Mouse (Mus musculus) lung, embryonic 15.5 days (tissue): ENCODE data around the gene Spire2. TPM values are rescaled to one million over a fixed set of nuclear protein-coding genes. Genes with fewer than 3 reads are reported as not detected.
A peak's percentile ranks its signal among the peaks of the same experiment; 100 is the strongest.

ENCODE experiments used
- ATAC-seq: fragments of 200-750 bp; cut with Nextera tagmentation; 2 replicates; pipeline ENCODE4 v1.8.0; 2017; ENCODE audit warnings: moderate number of reproducible peaks, borderline replicate concordance; ENCODE audit not compliant: low FRiP score, low TSS enrichment; ENCODE audit errors: extremely low read depth
- H3K27ac ChIP-seq: fragments of 300-500 bp; sonication (generic); 2 replicates; pipeline ENCODE4 v1.5.1; 2015; ENCODE audit warnings: moderate library complexity, mild to moderate bottlenecking, inconsistent platforms
- H3K27me3 ChIP-seq: fragments of 300-500 bp; sonication (generic); 2 replicates; pipeline ENCODE4 v1.6.1; 2015; ENCODE audit warnings: inconsistent platforms
- H3K36me3 ChIP-seq: fragments of 300-500 bp; sonication (generic); 2 replicates; pipeline ENCODE4 v1.6.1; 2015; ENCODE audit warnings: inconsistent platforms
- H3K4me1 ChIP-seq: fragments of 300-500 bp; sonication (generic); 2 replicates; pipeline ENCODE4 v1.6.1; 2015; ENCODE audit warnings: inconsistent platforms
- H3K4me2 ChIP-seq: fragments of 300-500 bp; sonication (generic); 2 replicates; pipeline ENCODE4 v1.6.1; 2015; ENCODE audit warnings: inconsistent platforms, mild to moderate bottlenecking, moderate library complexity
- H3K4me3 ChIP-seq: fragments of 300-500 bp; sonication (generic); 2 replicates; pipeline ENCODE4 v1.5.1; 2015; ENCODE audit warnings: mild to moderate bottlenecking, inconsistent platforms
- H3K9ac ChIP-seq: fragments of 300-500 bp; sonication (generic); 2 replicates; pipeline ENCODE4 v1.6.1; 2015; ENCODE audit warnings: inconsistent platforms
- H3K9me3 ChIP-seq: fragments of 300-500 bp; sonication (generic); 2 replicates; pipeline ENCODE4 v1.6.1; 2016; ENCODE audit warnings: inconsistent platforms
- WGBS: fragments of 180-500 bp; shearing (Covaris S2); methylation state at CpG from one replicate; pipeline ENCODE4 v1.1.7; 2015; 5-methylcytosine and 5-hydroxymethylcytosine counted together
- polyA plus RNA-seq: library from polyadenylated mRNA; unstranded; fragments of >200 nt; fragmentation: Nextera tagmentation; extraction: Ambion mirVana; gene quantifications from 2 replicates; pipeline ENCODE4 v1.2.1, GENCODE M21; 2015

The Spire2 gene
- polyA plus RNA-seq, 1 experiment from 2014 or later, result 1.4 TPM

DNA sequence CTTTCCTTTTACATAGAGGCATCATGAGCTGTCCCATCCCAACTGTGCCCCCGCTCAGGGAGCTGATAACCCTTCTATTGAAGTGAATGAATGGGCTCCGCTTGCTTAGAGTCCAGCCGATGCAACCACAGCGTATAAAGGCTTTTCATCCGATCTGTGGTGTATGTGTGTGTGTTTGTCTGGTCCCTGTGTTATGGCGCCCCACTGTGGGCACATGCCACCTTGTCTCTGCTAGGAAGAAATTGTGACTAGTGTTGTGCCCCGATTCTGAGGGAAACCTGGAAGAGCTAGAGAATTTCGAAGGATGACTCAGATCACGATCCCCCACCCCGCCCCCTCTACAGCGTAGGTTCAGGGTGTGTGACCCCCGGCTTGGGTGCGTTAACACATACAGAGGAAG lies 20.3 kb downstream of the Spire2 start:
- no peak overlapping the region for H3K4me2 ChIP-seq
- peaks cover 8% of the 10 kb centered on the region for H3K27me3 ChIP-seq
- H3K4me3 ChIP-seq, result no peak overlapping the region
- WGBS, result 45% methylated on average over 13 of the region's 13 CpGs
- no peak overlapping the region for H3K27ac ChIP-seq
- H3K9me3 ChIP-seq, result no peaks in the 10 kb centered on the region
- ATAC-seq, result no peak
- H3K36me3 ChIP-seq, result no peaks in the 10 kb centered on the region
- peaks cover 14% of the 10 kb centered on the region for H3K4me1 ChIP-seq
- no peak overlapping the region for H3K9ac ChIP-seq

DNA sequence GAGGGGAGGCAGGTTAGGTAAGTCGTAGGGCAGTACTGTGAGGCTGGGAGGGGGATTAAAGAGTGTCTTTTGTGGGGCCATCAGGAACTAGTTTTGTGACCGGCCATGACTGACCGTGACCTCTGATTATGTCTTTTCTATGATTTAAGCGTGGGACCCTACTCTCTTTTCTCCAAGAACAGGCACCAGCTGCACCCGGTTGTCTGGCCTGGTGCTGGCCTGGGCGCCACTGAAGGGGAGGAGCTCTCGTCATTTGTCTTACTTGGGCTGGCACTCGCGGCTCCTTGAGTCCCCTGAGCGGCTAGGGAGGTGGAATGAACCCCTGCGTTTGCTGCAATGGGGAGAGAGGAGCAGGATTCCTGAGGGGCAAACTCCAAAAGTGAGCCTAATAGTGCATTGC lies 20.7 kb downstream of the Spire2 start:
- no peak overlapping the region for H3K4me3 ChIP-seq
- H3K9me3 ChIP-seq, result no peaks in the 10 kb centered on the region
- no peak overlapping the region for H3K9ac ChIP-seq
- WGBS, result 32% methylated on average over 11 of the region's 11 CpGs
- H3K27me3 ChIP-seq, result peaks cover 8% of the 10 kb centered on the region
- no peak overlapping the region for H3K27ac ChIP-seq
- no peak overlapping the region for H3K4me2 ChIP-seq
- H3K4me1 ChIP-seq, result peaks cover 10% of the 10 kb centered on the region
- no peak for ATAC-seq
- H3K36me3 ChIP-seq, result no peaks in the 10 kb centered on the region

DNA sequence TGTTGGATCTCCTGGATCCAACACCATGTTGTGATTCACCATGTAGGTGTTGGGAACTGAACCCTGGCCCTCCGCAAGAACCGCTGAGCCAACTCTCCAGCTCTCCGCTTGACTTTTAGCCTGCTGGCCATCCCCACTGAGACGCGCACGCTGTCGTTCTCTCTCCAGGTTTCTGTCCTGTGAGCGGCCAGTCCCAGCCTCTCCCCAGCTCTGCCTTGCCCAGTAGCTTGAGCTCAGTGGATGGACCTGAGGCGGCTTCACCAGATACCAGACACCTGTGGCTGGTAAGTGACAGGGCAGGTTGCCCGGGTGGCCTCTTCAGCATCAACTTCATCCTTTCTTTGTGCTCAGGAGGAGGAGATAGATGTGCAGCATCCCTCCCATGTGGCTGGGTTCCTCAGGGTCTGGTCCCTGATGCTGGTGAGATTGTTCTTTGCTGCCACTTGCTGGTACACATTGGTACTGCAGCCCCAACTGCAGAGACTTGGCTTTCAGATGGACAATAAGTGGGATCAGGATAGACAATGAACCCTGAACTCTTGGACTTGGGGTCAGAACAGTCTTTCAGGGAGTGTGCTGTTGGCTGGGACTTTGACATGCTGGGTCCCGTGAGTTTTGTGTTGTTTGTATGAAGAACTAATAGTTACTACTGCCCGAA lies 28.7 kb downstream of the Spire2 start:
- peak; percentile 17; the same call in 1 of the 2 replicates for ATAC-seq
- Histone ChIP-seq H3K4me2 (no peak overlapping the region), H3K36me3 (no peaks in the 10 kb centered on the region), H3K27me3 (no peaks in the 10 kb centered on the region), H3K9me3 (no peaks in the 10 kb centered on the region), H3K4me3 (no peak overlapping the region), H3K4me1 (no peaks in the 10 kb centered on the region), H3K9ac (no peak overlapping the region), H3K27ac (no peak overlapping the region)
- WGBS, result 43% methylated on average over 12 of the region's 12 CpGs

DNA sequence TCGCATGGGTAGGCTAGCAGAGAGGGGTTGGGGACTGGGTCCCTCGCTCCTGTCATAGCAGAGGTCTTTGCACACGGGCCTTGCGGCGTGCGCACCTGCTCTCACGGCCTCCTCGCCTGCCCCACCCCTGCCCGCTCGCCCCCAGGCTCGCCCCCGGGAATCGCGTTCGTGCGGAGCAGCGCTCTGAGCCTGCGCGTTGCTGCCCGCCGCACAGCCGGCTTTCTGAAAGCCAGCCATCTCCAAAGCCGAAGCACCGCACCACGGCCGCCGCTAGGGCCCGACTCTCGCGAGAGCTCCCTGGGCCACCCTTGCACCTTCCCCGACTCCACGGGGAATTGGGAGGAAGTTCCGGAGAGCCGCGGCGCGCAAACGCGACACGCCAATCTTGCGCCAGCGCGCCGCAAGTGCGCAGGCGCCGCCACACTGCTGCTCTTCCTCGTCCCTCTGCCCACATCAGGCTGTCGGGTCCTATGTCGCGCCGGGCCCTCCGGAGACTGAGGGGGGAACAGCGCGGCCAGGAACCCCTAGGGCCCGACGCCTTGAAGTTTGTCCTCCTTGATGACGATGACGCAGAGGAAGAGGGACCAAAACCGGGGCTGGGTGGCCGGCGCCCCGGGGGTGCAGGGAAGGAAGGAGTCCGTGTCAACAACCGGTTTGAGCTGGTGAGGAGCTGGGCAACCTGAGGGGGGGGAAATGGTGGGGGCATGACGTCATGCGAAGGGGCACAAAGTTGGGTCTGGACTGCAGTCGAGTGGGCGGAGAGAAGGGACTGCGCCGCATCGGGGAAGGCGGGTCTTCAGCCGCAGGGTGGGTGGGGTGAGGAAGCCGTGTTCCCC lies 41.1 kb downstream of the Spire2 start, which contains the start of gene Tcf25:
Gene Tcf25, plus strand, starts transcription at position 351 of the 836 bp plus-strand sequence.
- Histone ChIP-seq H3K4me1 (peaks cover 18% of the 10 kb centered on the region), H3K4me3 (peak within 1 kb of the TSS; percentile 91), H3K9ac (peak within 1 kb of the TSS; percentile 90), H3K9me3 (no peaks in the 10 kb centered on the region), H3K36me3 (0 out of 2 replicates have a peak, but pooled peaks cover 6% of the 10 kb centered on the region), H3K4me2 (peak within 1 kb of the TSS; percentile 87), H3K27me3 (no peaks in the 10 kb centered on the region), H3K27ac (peak within 1 kb of the TSS; percentile 98)
- WGBS, result under 1% methylated on average over 68 of the region's 75 CpGs
- peak; percentile 91 for ATAC-seq

DNA sequence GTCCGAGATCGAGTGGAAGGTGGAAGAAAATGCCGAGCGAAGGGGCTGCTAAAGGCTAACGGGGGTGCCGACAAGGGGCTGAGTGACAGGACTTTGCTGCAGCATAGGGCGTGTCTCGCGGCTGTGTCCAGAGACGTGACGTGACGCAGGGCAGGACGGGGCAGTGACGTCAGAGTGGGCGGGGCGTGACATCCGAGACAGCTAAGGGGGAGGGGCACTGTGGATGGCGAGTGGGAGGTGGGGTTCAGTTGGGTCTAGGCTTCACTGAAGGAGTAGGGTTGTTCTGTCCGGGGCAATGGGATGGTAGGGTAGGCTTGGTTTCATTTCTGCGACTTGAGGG lies 41.7 kb downstream of the Spire2 start:
- Histone ChIP-seq H3K4me3 (peak overlapping the region; percentile 91), H3K27ac (peak overlapping the region; percentile 98), H3K36me3 (0 out of 2 replicates have a peak, but pooled peaks cover 6% of the 10 kb centered on the region), H3K9ac (peak overlapping the region; percentile 90), H3K4me1 (peaks cover 18% of the 10 kb centered on the region), H3K4me2 (peak overlapping the region; percentile 87), H3K27me3 (no peaks in the 10 kb centered on the region), H3K9me3 (no peaks in the 10 kb centered on the region)
- under 1% methylated on average over 20 of the region's 20 CpGs for WGBS
- ATAC-seq, result peak; percentile 87

DNA sequence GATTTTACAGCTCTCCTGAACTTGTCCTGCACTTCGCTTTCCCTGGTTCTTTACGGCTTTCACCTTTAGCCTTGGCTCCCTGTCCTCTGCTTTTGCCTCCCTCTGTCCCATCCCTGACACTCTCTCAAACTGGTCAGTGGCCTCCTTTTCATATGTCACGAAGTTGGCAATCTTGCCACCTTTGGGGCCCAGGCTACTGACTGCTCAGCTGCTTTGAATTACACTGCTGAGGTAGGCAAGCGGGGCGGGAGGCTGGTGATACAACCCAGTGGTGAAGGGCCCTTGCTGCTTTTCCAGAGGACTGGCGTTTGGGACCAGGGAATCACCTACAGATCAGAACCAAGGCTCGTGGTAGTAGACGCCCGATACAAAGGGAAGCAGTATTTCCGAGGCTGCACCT lies 43.2 kb downstream of the Spire2 start:
- 85% methylated on average over 10 of the region's 10 CpGs for WGBS
- Histone ChIP-seq H3K4me2 (no peak overlapping the region), H3K4me3 (no peak overlapping the region), H3K9ac (no peak overlapping the region), H3K4me1 (peaks cover 18% of the 10 kb centered on the region), H3K36me3 (0 out of 2 replicates have a peak, but pooled peaks cover 6% of the 10 kb centered on the region), H3K27ac (no peak overlapping the region), H3K9me3 (no peaks in the 10 kb centered on the region), H3K27me3 (no peaks in the 10 kb centered on the region)
- ATAC-seq, result no peak

DNA sequence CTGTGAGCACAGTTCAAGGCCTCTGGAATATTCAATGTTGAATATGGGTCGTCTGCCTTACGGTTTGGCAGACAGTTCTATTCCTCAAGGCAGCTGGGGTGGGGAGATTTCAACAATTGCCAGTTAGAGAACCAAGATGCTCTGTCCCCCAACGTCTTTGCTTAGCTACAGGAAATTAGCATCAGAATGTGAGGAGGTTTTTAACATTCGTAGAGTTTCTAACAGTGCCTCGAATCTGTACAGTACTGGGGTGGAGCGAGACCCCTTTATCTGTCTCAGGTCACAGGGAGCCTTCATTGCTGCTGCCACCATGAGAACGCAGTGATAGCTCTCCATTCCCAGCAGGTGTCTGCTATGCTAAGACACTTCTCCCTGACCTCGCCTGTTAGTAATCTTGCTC lies 43.6 kb downstream of the Spire2 start:
- WGBS, result 76% methylated on average over 8 of the region's 8 CpGs
- Histone ChIP-seq H3K4me2 (no peak overlapping the region), H3K36me3 (0 out of 2 replicates have a peak, but pooled peaks cover 8% of the 10 kb centered on the region), H3K9me3 (no peaks in the 10 kb centered on the region), H3K9ac (no peak overlapping the region), H3K27ac (no peak overlapping the region), H3K4me1 (peaks cover 18% of the 10 kb centered on the region), H3K4me3 (no peak overlapping the region), H3K27me3 (no peaks in the 10 kb centered on the region)
- no peak for ATAC-seq

DNA sequence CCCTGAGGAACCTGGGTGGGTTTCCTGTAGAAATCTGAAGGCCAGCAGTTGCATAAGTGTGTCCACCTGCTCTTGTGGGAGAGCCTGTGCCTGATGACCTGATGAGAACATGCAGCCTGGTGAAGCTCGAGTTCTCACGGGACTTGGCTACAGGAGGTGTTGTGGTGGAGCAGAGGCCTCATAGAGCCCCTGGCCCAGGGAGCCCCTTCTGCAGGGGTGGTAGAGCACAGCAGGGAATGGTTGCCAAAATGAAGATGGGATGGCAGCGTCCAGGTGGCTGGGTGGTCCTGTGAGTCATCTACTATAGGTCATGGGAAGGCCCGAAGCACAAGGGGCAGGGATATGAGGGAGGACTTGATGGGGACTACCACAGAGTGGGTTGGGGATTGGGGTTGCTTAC lies 49.2 kb downstream of the Spire2 start:
- Histone ChIP-seq H3K4me3 (no peak overlapping the region), H3K9ac (no peak overlapping the region), H3K9me3 (no peaks in the 10 kb centered on the region), H3K36me3 (peaks cover 56% of the 10 kb centered on the region), H3K4me2 (no peak overlapping the region), H3K4me1 (no peaks in the 10 kb centered on the region), H3K27ac (no peak overlapping the region), H3K27me3 (no peaks in the 10 kb centered on the region)
- 90% methylated on average over 4 of the region's 4 CpGs for WGBS
- ATAC-seq, result no peak

DNA sequence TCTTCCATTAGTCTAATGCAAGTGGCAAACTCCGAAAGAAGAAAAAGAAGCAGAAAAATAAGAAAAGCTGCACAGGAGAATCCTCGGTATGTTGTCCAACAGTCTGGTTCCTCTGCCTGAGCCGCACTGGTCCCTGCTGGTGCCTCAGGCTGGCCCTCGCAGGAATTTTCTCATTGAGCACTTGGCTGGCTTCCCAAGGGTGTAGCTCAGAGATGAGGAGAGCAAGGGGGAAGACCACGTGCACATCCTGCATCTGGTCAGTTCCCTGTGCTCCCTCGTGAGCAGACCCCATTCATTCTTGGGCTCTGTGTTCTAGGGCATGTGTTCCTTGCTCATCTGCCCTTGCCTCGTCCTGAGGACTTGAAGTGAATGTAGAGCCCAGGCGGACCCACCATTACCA lies 50.0 kb downstream of the Spire2 start:
- Histone ChIP-seq H3K9me3 (no peaks in the 10 kb centered on the region), H3K4me3 (no peak overlapping the region), H3K27ac (no peak overlapping the region), H3K4me2 (no peak overlapping the region), H3K27me3 (no peaks in the 10 kb centered on the region), H3K4me1 (no peaks in the 10 kb centered on the region), H3K36me3 (peaks cover 64% of the 10 kb centered on the region), H3K9ac (no peak overlapping the region)
- 83% methylated on average over 8 of the region's 8 CpGs for WGBS
- ATAC-seq, result no peak

DNA sequence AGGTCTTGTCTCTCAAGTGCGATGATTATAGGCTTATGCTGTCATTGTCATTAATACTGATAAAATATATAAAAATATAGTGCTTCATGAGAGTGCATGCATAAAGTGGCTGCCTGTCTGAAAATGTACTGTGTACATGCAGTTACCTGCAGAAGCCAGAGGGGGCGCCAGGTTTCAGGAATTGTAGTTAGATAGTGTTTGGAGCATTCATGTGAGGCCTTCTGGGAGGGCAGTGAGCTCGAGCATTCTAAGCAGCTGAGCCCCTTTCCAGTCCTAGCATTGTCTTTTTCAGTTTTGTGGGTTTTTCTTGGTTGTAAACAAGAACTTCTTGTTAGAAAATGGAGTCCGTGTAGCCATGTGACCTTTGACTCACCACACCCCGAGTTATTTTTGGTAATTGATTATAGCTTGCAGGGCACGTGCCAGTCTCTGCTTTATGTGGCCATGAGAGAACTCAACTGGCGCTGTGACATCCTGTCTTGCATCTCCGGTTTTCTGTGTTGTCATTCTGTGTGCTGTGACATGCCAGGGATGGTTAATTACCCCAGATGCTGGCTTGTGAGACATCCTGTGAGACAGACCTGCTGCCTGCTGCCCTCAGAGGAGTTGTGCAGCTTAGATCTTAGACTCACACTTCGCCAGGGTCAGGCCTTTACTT lies 52.5 kb downstream of the Spire2 start:
- ATAC-seq, result no peak
- peaks cover 81% of the 10 kb centered on the region for H3K36me3 ChIP-seq
- H3K27me3 ChIP-seq, result no peaks in the 10 kb centered on the region
- no peak overlapping the region for H3K27ac ChIP-seq
- no peak overlapping the region for H3K9ac ChIP-seq
- H3K9me3 ChIP-seq, result no peaks in the 10 kb centered on the region
- no peaks in the 10 kb centered on the region for H3K4me1 ChIP-seq
- WGBS, result 62% methylated on average over 9 of the region's 9 CpGs
- H3K4me3 ChIP-seq, result no peak overlapping the region
- H3K4me2 ChIP-seq, result no peak overlapping the region

DNA sequence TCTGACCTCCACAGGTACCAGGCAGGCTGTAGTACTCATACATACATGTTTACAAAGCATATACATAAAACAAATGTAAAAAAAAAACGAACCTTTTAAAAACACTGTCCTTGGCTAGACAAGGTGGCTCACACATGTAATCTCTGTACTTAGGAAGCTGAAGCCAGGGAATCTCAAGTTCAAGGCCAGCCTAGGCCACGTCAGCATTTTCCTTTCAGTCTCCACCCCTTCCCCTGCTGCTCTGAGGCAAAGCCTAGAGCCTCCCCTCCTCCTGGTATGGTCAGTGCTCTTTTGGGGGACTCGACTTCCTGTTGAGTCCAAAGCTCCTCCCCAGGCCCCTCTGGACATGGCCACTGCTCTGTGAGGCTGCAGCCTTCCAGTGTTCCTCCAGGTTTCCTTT lies 54.5 kb downstream of the Spire2 start:
- no peak overlapping the region for H3K27ac ChIP-seq
- no peaks in the 10 kb centered on the region for H3K4me1 ChIP-seq
- no peak overlapping the region for H3K9ac ChIP-seq
- H3K4me2 ChIP-seq, result no peak overlapping the region
- no peaks in the 10 kb centered on the region for H3K9me3 ChIP-seq
- WGBS, result 65% methylated on average over 3 of the region's 3 CpGs
- no peaks in the 10 kb centered on the region for H3K27me3 ChIP-seq
- peaks cover 94% of the 10 kb centered on the region for H3K36me3 ChIP-seq
- no peak overlapping the region for H3K4me3 ChIP-seq
- no peak for ATAC-seq

DNA sequence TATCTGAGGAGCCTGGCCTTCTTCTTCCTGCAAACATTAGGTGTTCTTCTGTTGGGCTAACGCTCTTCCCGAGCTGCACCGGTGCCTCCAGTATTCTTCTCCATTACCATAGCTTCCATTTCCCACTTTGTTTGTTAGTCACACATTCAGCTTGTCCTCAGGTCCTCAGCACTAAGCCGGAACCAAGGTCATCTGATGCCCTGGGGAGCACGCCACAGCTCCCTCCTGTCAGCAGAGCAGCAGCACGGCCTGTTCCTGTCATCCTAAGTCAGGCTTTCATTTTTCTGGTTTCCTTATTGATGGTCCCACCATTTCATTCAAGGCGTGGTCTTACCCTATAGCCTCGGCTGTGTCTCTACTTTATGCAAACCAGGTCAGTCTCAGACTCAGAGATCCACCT lies 55.3 kb downstream of the Spire2 start:
- WGBS, result 92% methylated on average over 8 of the region's 8 CpGs
- no peak overlapping the region for H3K27ac ChIP-seq
- no peak overlapping the region for H3K4me2 ChIP-seq
- no peaks in the 10 kb centered on the region for H3K4me1 ChIP-seq
- H3K9ac ChIP-seq, result no peak overlapping the region
- H3K9me3 ChIP-seq, result no peaks in the 10 kb centered on the region
- H3K36me3 ChIP-seq, result peaks cover 94% of the 10 kb centered on the region
- H3K27me3 ChIP-seq, result no peaks in the 10 kb centered on the region
- ATAC-seq, result no peak
- no peak overlapping the region for H3K4me3 ChIP-seq
